Mouse (Mus musculus) lung, embryonic 14.5 days (tissue): ENCODE measurements around the gene Pik3cg. TPM values are rescaled to one million over a fixed set of nuclear protein-coding genes. Genes with fewer than 3 reads are reported as not detected.

ENCODE experiments used
- ATAC-seq: fragments of 200-750 bp; cut with Nextera tagmentation; 2 replicates; pipeline ENCODE4 v1.8.0; 2017; ENCODE audit warnings: mild to moderate bottlenecking, moderate TSS enrichment, moderate library complexity; ENCODE audit not compliant: insufficient read depth
- DNase-seq: peaks from one replicate; pipeline ENCODE4 v3.0.0-alpha.2; 2015
- H3K27ac ChIP-seq: fragments of 300-500 bp; sonication (generic); 2 replicates; pipeline ENCODE4 v1.5.1; 2014; ENCODE audit warnings: low read depth, mild to moderate bottlenecking, moderate library complexity
- H3K27me3 ChIP-seq: fragments of 300-500 bp; sonication (generic); 2 replicates; pipeline ENCODE4 v1.6.1; 2014; ENCODE audit warnings: low read length, control low read depth; ENCODE audit not compliant: insufficient read depth
- H3K36me3 ChIP-seq: fragments of 300-500 bp; sonication (generic); 2 replicates; pipeline ENCODE4 v1.6.1; 2014; ENCODE audit warnings: control low read depth; ENCODE audit not compliant: insufficient read depth
- H3K4me1 ChIP-seq: fragments of 300-500 bp; sonication (generic); 2 replicates; pipeline ENCODE4 v1.6.1; 2014; ENCODE audit warnings: antibody characterized with exemption, control low read depth; ENCODE audit not compliant: insufficient read depth
- H3K4me2 ChIP-seq: fragments of 300-500 bp; sonication (generic); 2 replicates; pipeline ENCODE4 v1.6.1; 2014; ENCODE audit warnings: mild to moderate bottlenecking
- H3K4me3 ChIP-seq: fragments of 300-500 bp; sonication (generic); 2 replicates; pipeline ENCODE4 v1.5.1; 2014; ENCODE audit warnings: low read depth, low read length
- H3K9ac ChIP-seq: fragments of 300-500 bp; sonication (generic); 2 replicates; pipeline ENCODE4 v1.6.1; 2014
- H3K9me3 ChIP-seq: fragments of 300-500 bp; sonication (generic); 2 replicates; pipeline ENCODE4 v1.6.1; 2016; ENCODE audit warnings: low read depth, low read length, control low read depth
- CTCF ChIP-seq: IDR thresholded peaks from 2 replicates; pipeline ENCODE4 v1.5.1; 2016; ENCODE audit warnings: antibody characterized with exemption, low read depth
- WGBS: fragments of 180-500 bp; shearing (Covaris S2); extraction: QIAGEN DNeasy Blood & Tissue Kit; methylation state at CpG from one replicate; pipeline ENCODE4 v1.1.7; 2014; 5-methylcytosine and 5-hydroxymethylcytosine counted together
- polyA plus RNA-seq: library from polyadenylated mRNA; unstranded; fragments of >200 nt; fragmentation: Nextera tagmentation; extraction: Ambion mirVana; gene quantifications from 2 replicates; pipeline ENCODE4 v1.2.1, GENCODE M21; 2014

Pik3cg gene
- polyA plus RNA-seq, 1 experiment from 2014 or later = 4.8 TPM

- H3K27ac ChIP-seq = no peak overlapping the region
- no peak overlapping the region for H3K4me3 ChIP-seq
- no peaks in the 10 kb centered on the region for H3K4me1 ChIP-seq
- 24% methylated on average over 1 of the region's 1 CpGs for WGBS
- no peak overlapping the region for H3K4me2 ChIP-seq
- H3K36me3 ChIP-seq = no peaks in the 10 kb centered on the region
- no peaks in the 10 kb centered on the region for H3K27me3 ChIP-seq
- ATAC-seq = no peak
- no peak overlapping the region for H3K9ac ChIP-seq
- TF ChIP-seq CTCF = no peak
- no peak for DNase-seq
- no peaks in the 10 kb centered on the region for H3K9me3 ChIP-seq
Measured at GRCm38 (mm10) chr12:32237139-32237538, 28.7 kb upstream of the Pik3cg start.

- no peak for ATAC-seq
- Histone ChIP-seq H3K4me1 (no peaks in the 10 kb centered on the region), H3K36me3 (no peaks in the 10 kb centered on the region), H3K27me3 (no peaks in the 10 kb centered on the region), H3K4me3 (no peak overlapping the region), H3K4me2 (no peak overlapping the region), H3K9me3 (no peaks in the 10 kb centered on the region), H3K27ac (no peak overlapping the region), H3K9ac (no peak overlapping the region)
- TF ChIP-seq CTCF = no peak
- 64% methylated on average over 3 of the region's 3 CpGs for WGBS
- no peak for DNase-seq
Measured at GRCm38 (mm10) chr12:32236450-32236849, 28.0 kb upstream of the Pik3cg start.

- WGBS = 45% methylated on average over 4 of the region's 4 CpGs
- DNase-seq (peak; percentile 38), ATAC-seq (no peak)
- H3K4me3 ChIP-seq = no peak overlapping the region
- no peaks in the 10 kb centered on the region for H3K9me3 ChIP-seq
- no peak overlapping the region for H3K4me2 ChIP-seq
- H3K36me3 ChIP-seq = no peaks in the 10 kb centered on the region
- H3K4me1 ChIP-seq = no peaks in the 10 kb centered on the region
- no peak overlapping the region for H3K9ac ChIP-seq
- H3K27ac ChIP-seq = no peak overlapping the region
- no peak for TF ChIP-seq CTCF
- no peaks in the 10 kb centered on the region for H3K27me3 ChIP-seq
Measured at GRCm38 (mm10) chr12:32233871-32234270, 25.4 kb upstream of the Pik3cg start.

GRCm38 (mm10) chr12:32231398-32231797 is 22.9 kb upstream of the Pik3cg start:
- Histone ChIP-seq H3K4me3 (no peak overlapping the region), H3K9me3 (no peaks in the 10 kb centered on the region), H3K36me3 (no peaks in the 10 kb centered on the region), H3K27ac (no peak overlapping the region), H3K4me2 (no peak overlapping the region), H3K9ac (no peak overlapping the region), H3K4me1 (no peaks in the 10 kb centered on the region), H3K27me3 (no peaks in the 10 kb centered on the region)
- ATAC-seq = no peak
- TF ChIP-seq CTCF = no peak
- WGBS = 92% methylated on average over 1 of the region's 1 CpGs
- no peak for DNase-seq

- no peak for TF ChIP-seq CTCF
- no peak for DNase-seq
- H3K4me3 ChIP-seq = no peak overlapping the region
- no peaks in the 10 kb centered on the region for H3K36me3 ChIP-seq
- H3K27me3 ChIP-seq = no peaks in the 10 kb centered on the region
- H3K27ac ChIP-seq = no peak overlapping the region
- 88% methylated on average over 1 of the region's 1 CpGs for WGBS
- no peak overlapping the region for H3K4me2 ChIP-seq
- H3K9ac ChIP-seq = no peak overlapping the region
- no peak for ATAC-seq
- no peaks in the 10 kb centered on the region for H3K9me3 ChIP-seq
- no peaks in the 10 kb centered on the region for H3K4me1 ChIP-seq
Measured at GRCm38 (mm10) chr12:32223629-32224028, 15.2 kb upstream of the Pik3cg start.

- TF ChIP-seq CTCF = no peak
- H3K27me3 ChIP-seq = no peaks in the 10 kb centered on the region
- no peak overlapping the region for H3K4me2 ChIP-seq
- no peaks in the 10 kb centered on the region for H3K9me3 ChIP-seq
- WGBS = 75% methylated on average over 7 of the region's 7 CpGs
- DNase-seq (no peak), ATAC-seq (no peak)
- no peak overlapping the region for H3K27ac ChIP-seq
- no peaks in the 10 kb centered on the region for H3K36me3 ChIP-seq
- H3K4me3 ChIP-seq = no peak overlapping the region
- no peak overlapping the region for H3K9ac ChIP-seq
- no peaks in the 10 kb centered on the region for H3K4me1 ChIP-seq
Measured at GRCm38 (mm10) chr12:32222758-32223385, 14.4 kb upstream of the Pik3cg start.

- Histone ChIP-seq H3K36me3 (no peaks in the 10 kb centered on the region), H3K27ac (no peak overlapping the region), H3K9me3 (no peaks in the 10 kb centered on the region), H3K4me3 (no peak overlapping the region), H3K4me1 (no peaks in the 10 kb centered on the region), H3K27me3 (no peaks in the 10 kb centered on the region), H3K9ac (no peak overlapping the region), H3K4me2 (no peak overlapping the region)
- no peak for DNase-seq
- ATAC-seq = no peak
- 86% methylated on average over 1 of the region's 1 CpGs for WGBS
- TF ChIP-seq CTCF = no peak
Measured at GRCm38 (mm10) chr12:32220387-32220786, 11.9 kb upstream of the Pik3cg start.

GRCm38 (mm10) chr12:32215143-32215542 is 6.7 kb upstream of the Pik3cg start:
- Histone ChIP-seq H3K9me3 (no peaks in the 10 kb centered on the region), H3K4me1 (no peaks in the 10 kb centered on the region), H3K27me3 (no peaks in the 10 kb centered on the region), H3K4me2 (no peak overlapping the region), H3K27ac (no peak overlapping the region), H3K4me3 (no peak overlapping the region), H3K9ac (no peak overlapping the region), H3K36me3 (no peaks in the 10 kb centered on the region)
- no peak for DNase-seq
- 72% methylated on average over 6 of the region's 6 CpGs for WGBS
- TF ChIP-seq CTCF = no peak
- ATAC-seq = no peak
